Mouse (Mus musculus) R1 (cell line): ENCODE results near the gene Tmem167b.

ENCODE experiments used
- DNase-seq: peaks from one replicate; pipeline ENCODE4 v3.0.0-alpha.2; 2018; ENCODE audit warnings: low read depth, low spot score

The Tmem167b gene

DNA sequence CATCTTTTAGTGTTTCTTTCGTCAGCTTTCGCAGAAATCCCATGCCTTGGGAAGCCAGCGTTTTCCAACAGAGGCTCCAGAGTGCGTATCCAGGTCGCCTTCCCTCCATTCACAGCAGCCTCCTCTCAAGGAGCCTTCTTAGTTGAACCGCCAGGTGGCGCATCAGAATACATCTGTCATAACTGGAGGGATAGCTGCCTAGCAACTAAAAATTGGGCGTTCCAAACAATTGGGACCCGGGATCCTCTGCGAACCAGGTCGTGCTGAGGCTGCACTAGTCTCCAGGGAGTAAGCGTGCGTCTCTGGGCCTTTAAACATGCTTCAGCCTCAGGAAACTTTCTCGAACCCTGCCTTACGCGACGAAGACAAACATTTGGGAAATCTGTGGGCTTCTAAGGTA is 25.0 kb downstream of the Tmem167b start:
- DNase-seq: peak; percentile 94

DNA sequence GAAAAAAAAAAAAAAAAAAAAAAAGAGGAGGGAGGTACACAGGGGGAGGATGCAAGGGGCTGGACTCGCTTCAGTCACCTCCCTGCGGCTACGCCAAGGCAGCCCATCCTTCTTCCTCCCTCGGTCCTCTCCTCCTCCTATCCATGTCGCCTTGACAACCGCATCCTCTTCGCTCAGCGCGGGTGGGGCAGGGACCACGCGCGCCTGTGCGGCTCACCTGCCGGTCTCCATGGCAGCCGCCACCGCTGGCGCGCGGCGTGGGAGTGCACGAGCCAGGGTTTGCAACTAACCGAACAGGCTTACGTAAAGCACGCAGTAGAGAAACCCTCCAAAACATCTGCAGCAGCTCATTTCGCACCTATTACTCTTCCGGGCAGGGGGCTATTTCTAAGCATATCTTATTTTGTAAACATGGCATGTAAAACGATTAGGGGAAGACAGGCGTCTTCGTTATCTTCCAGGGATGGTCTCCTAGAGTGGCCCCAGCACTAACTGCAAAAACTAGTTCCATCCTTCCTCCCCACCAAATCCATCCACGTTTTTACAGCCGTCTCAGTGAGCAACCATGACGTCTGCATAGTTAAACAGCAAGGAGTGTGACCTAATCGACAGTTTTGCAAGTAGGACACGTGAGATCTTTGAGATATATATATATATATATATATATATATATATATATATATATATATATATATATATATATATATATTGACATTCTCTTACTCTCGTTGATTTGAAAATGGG is 25.6 kb downstream of the Tmem167b start, which contains the start of gene 5330417C22Rik:
TSS of gene 5330417C22Rik (minus strand) at position 20 of the 744 bp plus-strand sequence.
- DNase-seq: peak; percentile 61

GRCm38 (mm10) chr3:108535896-108536516 is 26.3 kb downstream of the Tmem167b start:
- no peak for DNase-seq

DNA sequence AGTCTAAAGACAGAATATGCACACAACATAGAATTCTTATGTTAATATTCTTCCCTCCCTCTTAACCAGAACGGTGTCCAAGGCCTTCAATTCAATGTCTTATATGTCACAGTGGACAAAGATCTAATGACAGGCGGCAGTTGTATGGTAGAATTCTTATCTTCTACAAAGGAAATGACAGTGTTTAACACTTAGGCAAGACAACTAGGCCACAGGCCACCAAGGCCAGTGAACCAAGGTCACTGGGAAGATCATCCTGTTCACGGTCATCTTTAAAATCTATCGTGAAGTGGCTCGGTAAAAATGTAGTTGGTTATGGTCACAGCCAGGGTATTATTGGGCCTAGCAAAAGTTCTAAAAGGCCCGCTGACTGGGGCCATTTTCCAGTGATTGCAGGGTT is 28.3 kb downstream of the Tmem167b start, which contains the start of gene 1700013F07Rik:
TSS of gene 1700013F07Rik (plus strand) at position 200 of the 400 bp plus-strand sequence.
- DNase-seq: no peak

GRCm38 (mm10) chr3:108533114-108533885 is 29.0 kb downstream of the Tmem167b start:
- no peak for DNase-seq

DNA sequence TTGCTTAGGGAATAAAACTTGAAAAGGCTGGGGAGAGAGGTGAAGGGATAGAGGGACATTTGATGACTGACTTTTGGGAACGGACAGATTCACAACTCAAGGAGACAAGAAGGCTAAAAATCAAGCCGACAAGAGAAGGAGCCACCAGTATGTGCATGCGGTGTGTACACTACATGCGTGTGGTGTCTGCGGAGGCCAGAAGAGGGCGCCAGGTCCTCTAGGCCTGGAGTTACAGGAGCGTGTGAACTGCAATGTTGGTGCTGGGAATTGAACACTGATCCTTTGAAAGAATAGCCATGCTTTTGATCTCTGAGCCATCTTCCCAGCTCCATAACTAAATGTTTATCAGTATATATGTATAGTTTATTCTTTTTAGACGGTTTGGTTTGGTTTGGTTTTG is 33.8 kb downstream of the Tmem167b start:
- DNase-seq: peak; percentile 66

GRCm38 (mm10) chr3:108523415-108523814 is 38.9 kb downstream of the Tmem167b start:
- no peak for DNase-seq

- DNase-seq: no peak
These were observed 44.0 kb downstream of the Tmem167b start for GRCm38 (mm10) chr3:108518276-108518675.

DNA sequence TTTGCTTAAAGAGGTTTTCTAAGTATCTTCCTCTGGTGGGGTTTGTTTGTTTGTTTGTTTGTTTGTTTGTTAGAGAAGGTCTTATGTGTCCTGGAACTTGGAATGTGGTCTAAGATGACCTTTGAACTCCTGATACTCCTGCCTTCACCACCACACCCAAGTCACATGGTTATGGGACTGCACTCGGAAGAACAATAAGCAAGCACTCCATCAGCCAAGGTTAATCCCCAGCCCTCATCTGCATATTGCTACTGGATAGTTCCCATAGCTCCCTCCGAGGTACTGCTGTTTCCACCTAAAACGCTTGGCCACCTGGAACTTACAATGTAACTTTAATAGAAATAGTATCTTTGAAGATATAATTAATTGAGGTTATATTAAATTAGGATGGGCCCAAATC is 48.8 kb downstream of the Tmem167b start:
- peak; percentile 89 for DNase-seq

GRCm38 (mm10) chr3:108510716-108511483 is 51.4 kb downstream of the Tmem167b start:
- DNase-seq: no peak

GRCm38 (mm10) chr3:108510156-108510555 is 52.1 kb downstream of the Tmem167b start:
- DNase-seq: no peak

DNA sequence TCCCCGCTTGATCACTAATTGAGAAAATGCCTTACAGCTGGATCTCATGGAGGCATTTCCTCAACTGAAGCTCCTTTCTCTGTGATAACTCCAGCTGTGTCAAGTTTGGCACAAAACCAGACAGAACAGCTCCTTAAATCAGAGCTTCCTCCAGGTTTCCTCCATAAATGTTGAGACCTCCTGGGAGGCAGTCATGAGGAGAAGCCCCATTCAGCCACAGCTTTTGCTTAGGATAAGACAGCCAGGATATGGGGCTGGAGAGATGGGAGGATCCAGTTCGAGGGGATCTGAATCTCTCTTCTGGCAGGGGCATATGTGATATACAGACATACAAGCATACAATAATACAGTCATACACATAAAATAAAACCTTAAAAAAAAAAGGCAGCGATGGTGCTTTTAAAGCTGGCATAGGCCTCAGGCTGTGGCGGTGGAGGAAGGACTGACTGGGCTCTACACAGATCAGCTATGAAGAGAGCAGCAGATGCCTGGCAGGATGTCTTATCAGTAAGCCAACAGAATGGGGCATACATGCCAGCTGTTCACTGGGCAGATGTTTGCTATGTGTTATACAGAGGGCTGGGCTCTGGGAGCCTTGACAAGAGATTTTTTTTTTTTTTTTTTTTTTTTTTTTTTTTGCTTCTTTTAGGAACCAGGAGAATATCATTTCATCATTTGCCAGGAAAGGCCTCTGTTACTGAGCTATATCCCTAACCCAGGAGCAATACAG is 53.4 kb downstream of the Tmem167b start:
- no peak for DNase-seq
